Mouse (Mus musculus): Measurements from ENCODE around the gene Lypd5. TPM values are rescaled to one million over a fixed set of nuclear protein-coding genes. Genes with fewer than 3 reads are reported as not detected.
A peak's percentile ranks its signal among the peaks of the same experiment; 100 is the strongest.

Lypd5 gene
- not detected in 2 replicates for polyA plus RNA-seq (2011; ENCODE audit: insufficient read depth, insufficient read length, low read depth, missing spikeins)

DNA sequence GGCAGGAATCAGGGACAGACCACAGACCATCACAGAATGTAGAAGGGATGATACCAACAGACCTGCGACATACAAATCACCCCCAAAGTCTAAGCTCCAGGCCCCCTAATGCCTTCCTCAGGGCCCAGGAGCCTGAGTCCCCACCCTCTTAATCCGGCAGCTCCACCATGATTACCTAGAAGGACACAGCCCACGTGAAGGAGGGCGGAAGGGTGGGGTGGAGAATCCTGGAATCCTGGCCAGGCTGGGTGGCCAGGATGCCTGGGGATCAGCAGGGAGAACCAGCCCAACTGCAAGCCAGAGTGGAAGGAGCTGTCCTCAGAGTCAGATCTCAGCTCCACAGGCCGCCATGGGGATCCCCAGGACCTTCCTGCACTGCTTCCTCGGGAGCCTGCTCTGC lies at the start of gene Lypd5:
Lypd5 (plus strand) TSS at position 301 of the 400 bp plus-strand sequence.
- H3K4me1 ChIP-seq (ENCODE audit: control insufficient read depth, insufficient read depth, low read length), result no peaks in the 10 kb centered on the region
- no peak within 1 kb of the TSS for H3K9ac ChIP-seq (ENCODE audit: low read depth, poor library complexity, severe bottlenecking)
- no peaks in the 10 kb centered on the region for H3K9me3 ChIP-seq (replicated peaks; ENCODE audit: control insufficient read depth, insufficient read depth, low read length, poor library complexity, severe bottlenecking)
- no peak within 1 kb of the TSS for H3K27ac ChIP-seq (ENCODE audit: insufficient read depth, low read length)
- H3K27me3 ChIP-seq (ENCODE audit: control insufficient read depth, insufficient read depth, low read length, poor library complexity, severe bottlenecking), result no peaks in the 10 kb centered on the region
- H3K4me3 ChIP-seq (ENCODE audit: low read depth, low read length), result no peak within 1 kb of the TSS
- no peak for TF ChIP-seq EP300 (IDR thresholded peaks at IDR 0.05; ENCODE audit: insufficient read depth, low read depth, low read length)
- TF ChIP-seq POLR2A (IDR thresholded peaks at IDR 0.05; ENCODE audit: insufficient read depth, low read length), result no peak
- TF ChIP-seq CTCF (IDR thresholded peaks at IDR 0.05; ENCODE audit: low read depth, low read length), result no peak
- no peaks in the 10 kb centered on the region for H3K36me3 ChIP-seq (ENCODE audit: control insufficient read depth, insufficient read depth, low read length, poor library complexity, severe bottlenecking)

DNA sequence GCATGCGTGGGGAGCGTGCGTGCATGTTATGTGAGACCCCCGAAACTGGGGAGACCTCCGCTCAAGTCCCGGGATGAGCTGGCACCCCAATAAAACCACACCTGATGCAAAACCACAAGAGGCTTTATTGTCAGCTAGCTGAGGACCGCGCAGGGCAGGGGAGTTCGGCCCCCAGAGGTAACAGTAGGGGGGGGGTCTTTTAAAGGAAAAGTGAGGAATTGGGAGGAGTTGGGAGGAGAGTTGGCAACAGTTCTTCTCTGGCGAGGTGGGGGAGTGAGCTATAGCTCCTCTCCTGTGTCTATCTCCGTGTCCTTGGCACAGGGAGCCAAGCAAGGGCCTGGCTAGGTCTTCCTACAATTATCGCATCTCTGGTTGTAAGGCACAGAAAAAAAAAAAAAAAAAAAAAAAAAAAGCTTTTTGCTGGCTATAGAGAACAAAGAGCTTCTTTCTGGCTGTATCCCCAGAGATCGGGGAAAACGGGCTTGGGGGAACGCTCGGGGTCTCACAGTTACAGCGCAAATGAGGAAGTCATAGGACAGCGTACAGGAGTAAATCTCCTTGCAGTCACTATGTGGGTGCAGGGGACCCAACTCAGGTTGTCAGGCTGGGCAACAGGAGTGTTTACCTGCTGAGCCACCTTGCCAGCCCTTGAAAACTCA lies 49.0 kb upstream of the Lypd5 start:
- TF ChIP-seq EP300 (IDR thresholded peaks at IDR 0.05; ENCODE audit: insufficient read depth, low read depth, low read length) (no peak), CTCF (IDR thresholded peaks at IDR 0.05; ENCODE audit: low read depth, low read length) (no peak), POLR2A (IDR thresholded peaks at IDR 0.05; ENCODE audit: insufficient read depth, low read length) (no peak)
- no peaks in the 10 kb centered on the region for H3K4me1 ChIP-seq (ENCODE audit: control insufficient read depth, insufficient read depth, low read length)
- H3K27ac ChIP-seq (ENCODE audit: insufficient read depth, low read length), result no peak overlapping the region
- peaks cover 5% of the 10 kb centered on the region for H3K36me3 ChIP-seq (ENCODE audit: control insufficient read depth, insufficient read depth, low read length, poor library complexity, severe bottlenecking)
- H3K27me3 ChIP-seq (ENCODE audit: control insufficient read depth, insufficient read depth, low read length, poor library complexity, severe bottlenecking), result no peaks in the 10 kb centered on the region
- H3K9me3 ChIP-seq (replicated peaks; ENCODE audit: control insufficient read depth, insufficient read depth, low read length, poor library complexity, severe bottlenecking), result no peaks in the 10 kb centered on the region; the same call in 1 of the 2 replicates
- peak overlapping the region; percentile 61 for H3K4me3 ChIP-seq (ENCODE audit: low read depth, low read length)
- peak overlapping the region; percentile 90 for H3K9ac ChIP-seq (ENCODE audit: low read depth, poor library complexity, severe bottlenecking)

DNA sequence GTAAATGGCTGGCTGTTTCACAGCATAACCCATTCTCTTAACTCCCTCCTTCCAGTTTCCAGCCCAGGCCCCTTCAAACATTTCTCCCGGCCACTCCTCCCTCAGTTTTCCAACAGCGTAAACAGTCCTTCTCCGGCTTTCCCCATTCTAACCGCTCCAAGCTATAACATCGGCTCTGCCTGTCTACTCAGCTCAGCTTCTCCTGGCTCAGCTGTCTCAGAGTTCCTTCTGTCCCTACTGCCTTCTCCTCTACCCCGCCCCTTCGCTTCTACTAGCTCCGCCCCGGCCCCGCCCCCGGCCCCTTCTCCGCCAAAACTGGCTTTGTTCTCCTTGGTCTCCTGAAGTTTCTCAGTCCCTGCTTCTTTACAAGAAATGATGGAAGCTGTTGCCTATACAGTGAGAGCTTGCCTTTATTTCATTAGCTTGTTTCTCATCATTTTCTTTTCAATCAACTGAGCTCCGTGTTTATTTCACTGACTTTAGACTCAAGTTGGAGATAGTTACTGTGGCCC lies 48.2 kb upstream of the Lypd5 start, which contains the start of gene Zfp61:
Zfp61 (minus strand) TSS at position 462 of the 512 bp plus-strand sequence.
- H3K4me1 ChIP-seq (ENCODE audit: control insufficient read depth, insufficient read depth, low read length), result no peaks in the 10 kb centered on the region
- H3K36me3 ChIP-seq (ENCODE audit: control insufficient read depth, insufficient read depth, low read length, poor library complexity, severe bottlenecking), result peaks cover 5% of the 10 kb centered on the region
- no peak within 1 kb of the TSS for H3K4me3 ChIP-seq (ENCODE audit: low read depth, low read length)
- H3K9me3 ChIP-seq (replicated peaks; ENCODE audit: control insufficient read depth, insufficient read depth, low read length, poor library complexity, severe bottlenecking), result no peaks in the 10 kb centered on the region; the same call in 1 of the 2 replicates
- no peaks in the 10 kb centered on the region for H3K27me3 ChIP-seq (ENCODE audit: control insufficient read depth, insufficient read depth, low read length, poor library complexity, severe bottlenecking)
- H3K27ac ChIP-seq (ENCODE audit: insufficient read depth, low read length), result no peak within 1 kb of the TSS
- peak within 1 kb of the TSS; percentile 90 for H3K9ac ChIP-seq (ENCODE audit: low read depth, poor library complexity, severe bottlenecking)
- TF ChIP-seq POLR2A (IDR thresholded peaks at IDR 0.05; ENCODE audit: insufficient read depth, low read length) (no peak), CTCF (IDR thresholded peaks at IDR 0.05; ENCODE audit: low read depth, low read length) (no peak), EP300 (IDR thresholded peaks at IDR 0.05; ENCODE audit: insufficient read depth, low read depth, low read length) (no peak)

DNA sequence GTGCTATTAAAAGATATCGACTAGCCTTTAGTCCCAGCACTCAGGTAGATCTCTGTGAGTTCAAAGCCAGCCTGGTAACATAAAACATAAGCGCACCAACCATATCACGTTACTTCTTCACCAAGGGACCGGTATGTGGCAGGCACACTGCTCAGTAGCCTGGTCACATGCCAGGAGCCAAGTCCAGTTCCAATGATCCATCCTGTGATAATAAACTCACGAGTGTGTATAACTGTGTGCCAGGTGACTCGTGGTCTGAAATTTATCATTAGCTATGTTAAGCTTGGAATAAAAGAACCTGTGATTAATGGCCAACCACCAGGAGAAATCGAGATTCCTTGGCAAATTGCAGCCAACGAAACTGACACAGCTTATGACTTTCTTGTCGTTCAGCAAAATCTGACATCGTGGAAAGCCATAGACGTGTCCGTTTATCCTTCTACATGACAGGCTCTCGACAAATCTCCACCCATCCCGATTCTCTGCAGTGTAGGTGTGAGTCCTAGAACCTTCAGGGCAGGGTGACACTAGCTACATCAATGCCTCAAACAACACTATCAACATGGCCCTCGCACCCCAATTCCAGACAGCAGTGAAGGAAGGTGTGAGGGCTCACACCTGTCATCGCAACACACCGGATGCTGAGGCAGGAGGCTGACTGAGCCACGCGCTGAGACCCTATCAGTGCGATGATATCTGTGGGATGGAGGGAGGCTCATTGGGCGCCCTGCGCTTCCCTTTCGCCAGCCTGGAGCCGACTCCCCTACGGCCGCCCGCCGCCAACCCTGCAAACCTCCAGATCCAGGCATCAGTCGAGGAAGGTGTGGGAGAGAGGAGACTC lies 33.0 kb upstream of the Lypd5 start:
- no peak overlapping the region for H3K27ac ChIP-seq (ENCODE audit: insufficient read depth, low read length)
- peak overlapping the region; percentile 41 for H3K9ac ChIP-seq (ENCODE audit: low read depth, poor library complexity, severe bottlenecking)
- no peaks in the 10 kb centered on the region for H3K36me3 ChIP-seq (ENCODE audit: control insufficient read depth, insufficient read depth, low read length, poor library complexity, severe bottlenecking)
- no peaks in the 10 kb centered on the region for H3K27me3 ChIP-seq (ENCODE audit: control insufficient read depth, insufficient read depth, low read length, poor library complexity, severe bottlenecking)
- TF ChIP-seq CTCF (IDR thresholded peaks at IDR 0.05; ENCODE audit: low read depth, low read length), result no peak
- TF ChIP-seq EP300 (IDR thresholded peaks at IDR 0.05; ENCODE audit: insufficient read depth, low read depth, low read length), result no peak
- H3K4me1 ChIP-seq (ENCODE audit: control insufficient read depth, insufficient read depth, low read length), result peaks cover 2% of the 10 kb centered on the region
- no peaks in the 10 kb centered on the region for H3K9me3 ChIP-seq (replicated peaks; ENCODE audit: control insufficient read depth, insufficient read depth, low read length, poor library complexity, severe bottlenecking)
- H3K4me3 ChIP-seq (ENCODE audit: low read depth, low read length), result peak overlapping the region; percentile 49

DNA sequence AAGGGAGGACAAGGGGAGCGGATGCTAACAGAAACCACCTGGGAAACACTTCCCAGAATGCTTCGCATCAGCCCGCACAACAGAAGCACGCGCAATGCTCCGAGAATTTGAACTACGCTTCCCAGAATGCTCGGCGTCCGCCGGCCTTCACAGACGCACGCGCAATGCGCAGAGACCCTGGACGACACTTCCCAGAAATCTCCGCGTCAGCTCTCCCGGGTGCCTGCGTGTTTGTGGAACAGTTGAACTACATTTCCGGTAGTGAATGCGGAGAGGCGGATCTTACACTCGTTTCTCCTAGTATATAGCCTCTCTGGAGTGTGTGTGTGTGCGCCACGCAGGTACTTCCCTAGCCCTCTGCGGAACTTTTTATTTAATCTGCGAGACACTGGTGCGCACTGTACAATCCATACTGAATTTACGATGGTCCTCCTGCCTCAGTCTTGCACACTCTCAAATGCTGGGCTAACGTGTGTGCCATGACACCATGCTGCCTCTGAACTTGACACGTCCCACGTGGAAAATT lies 32.4 kb upstream of the Lypd5 start, which contains the start of gene Zfp94:
Zfp94 (minus strand) TSS at position 100 of the 526 bp plus-strand sequence.
- Histone ChIP-seq H3K36me3 (ENCODE audit: control insufficient read depth, insufficient read depth, low read length, poor library complexity, severe bottlenecking) (no peaks in the 10 kb centered on the region), H3K9ac (ENCODE audit: low read depth, poor library complexity, severe bottlenecking) (peak within 1 kb of the TSS; percentile 63), H3K9me3 (replicated peaks; ENCODE audit: control insufficient read depth, insufficient read depth, low read length, poor library complexity, severe bottlenecking) (no peaks in the 10 kb centered on the region), H3K27me3 (ENCODE audit: control insufficient read depth, insufficient read depth, low read length, poor library complexity, severe bottlenecking) (no peaks in the 10 kb centered on the region), H3K27ac (ENCODE audit: insufficient read depth, low read length) (peak within 1 kb of the TSS; percentile 51), H3K4me1 (ENCODE audit: control insufficient read depth, insufficient read depth, low read length) (peaks cover 2% of the 10 kb centered on the region), H3K4me3 (ENCODE audit: low read depth, low read length) (peak within 1 kb of the TSS; percentile 91)
- TF ChIP-seq EP300 (IDR thresholded peaks at IDR 0.05; ENCODE audit: insufficient read depth, low read depth, low read length), result no peak
- peak; percentile 87 for TF ChIP-seq POLR2A (IDR thresholded peaks at IDR 0.05; ENCODE audit: insufficient read depth, low read length)
- TF ChIP-seq CTCF (IDR thresholded peaks at IDR 0.05; ENCODE audit: low read depth, low read length), result no peak

Measured in ES-Bruce4 (cell line).